Mouse (Mus musculus) embryonic stem cell, embryonic (primary cell): Measurements from ENCODE around the gene Lrp4.

Experiments
- CTCF ChIA-PET, 4 experiments: fragments of 300-600 bp in 2 of 4; fragments of 350-600 bp in 2 of 4; sonication (Branson Sonifier 250); formaldehyde crosslinking; loops; one replicate each; lab custom pipeline; 2022; ENCODE audit warnings: inconsistent platforms in 2 of 4; lab: Charles Lee
- POLR2A ChIA-PET, 4 experiments: fragments of 300-600 bp in 2 of 4; fragments of 350-600 bp in 2 of 4; sonication (Branson Sonifier 250); formaldehyde crosslinking; loops; one replicate each; lab custom pipeline; 2022; ENCODE audit warnings: antibody characterized with exemption in 4 of 4, inconsistent platforms in 1 of 4; lab: Charles Lee

The Lrp4 gene

GRCm38 (mm10) chr2:91441715-91442114 lies 15.6 kb upstream of the Lrp4 start:
- POLR2A ChIA-PET, result interaction anchor here in 2 of 4 experiments (0.9 to 1.2 kb wide), 4 partner anchors 11 to 17 kb away, joined by 3 to 4 read pairs (median 3); no protein-coding TSS in a partner anchor
- CTCF ChIA-PET, result no interaction called here

- ChIA-PET CTCF (no interaction called here), POLR2A (interaction anchor here in 3 of 4 experiments (0.8 to 1.2 kb wide), 5 partner anchors 12 to 18 kb away, joined by 3 to 4 read pairs (median 3); no protein-coding TSS in a partner anchor)
These were observed 15.1 kb upstream of the Lrp4 start for GRCm38 (mm10) chr2:91442241-91442640.

GRCm38 (mm10) chr2:91444286-91444892 lies 12.9 kb upstream of the Lrp4 start, which contains the start of gene 1110051M20Rik:
TSS of gene 1110051M20Rik (minus strand) at chr2:91444704.
- CTCF ChIA-PET, result interaction anchor here in 3 of 4 experiments (0.5 to 1.2 kb wide), 5 partner anchors 11 to 207 kb away, joined by 3 to 8 read pairs (median 4); partner anchors contain the start of gene Ddb2 (in 1 of the 3)
- POLR2A ChIA-PET, result interaction anchor here in 3 of 4 experiments (0.6 to 2.1 kb wide), 16 partner anchors 8 to 206 kb away, joined by 3 to 9 read pairs (median 3); partner anchors contain the start of genes Lrp4 (in 3 of the 3), Arhgap1 (in 1 of the 3), Ckap5 (in 1 of the 3) and Zfp408 (in 1 of the 3)

- POLR2A ChIA-PET, result interaction anchor here in 2 of 4 experiments (1.2 to 1.3 kb wide), 2 partner anchors 8 to 11 kb away, joined by 3 to 5 read pairs; partner anchors contain the start of gene Lrp4 (in 1 of the 2)
- CTCF ChIA-PET, result interaction anchor here in 3 of 4 experiments (0.5 to 1.4 kb wide), 4 partner anchors 9 to 197 kb away, joined by 3 to 7 read pairs (median 4); no protein-coding TSS in a partner anchor
These were observed 7.6 kb upstream of the Lrp4 start for GRCm38 (mm10) chr2:91449662-91450061.

GRCm38 (mm10) chr2:91450316-91450715 lies 7.0 kb upstream of the Lrp4 start:
- ChIA-PET CTCF (interaction anchor here (0.5 to 1.4 kb wide), 5 partner anchors 9 to 1388 kb away, joined by 3 to 7 read pairs (median 3); no protein-coding TSS in a partner anchor), POLR2A (interaction anchor here in 1 of 4 experiments (0.6 to 1.3 kb wide), 4 partner anchors 11 to 227 kb away, joined by 3 to 5 read pairs (median 4); no protein-coding TSS in a partner anchor)

GRCm38 (mm10) chr2:91452658-91453057 lies 4.7 kb upstream of the Lrp4 start:
- ChIA-PET POLR2A (interaction anchor here in 2 of 4 experiments (0.6 to 1.6 kb wide), 6 partner anchors 8 to 199 kb away, joined by 3 read pairs; partner anchors contain the start of gene 1110051M20Rik (in 1 of the 2)), CTCF (interaction anchor here in 1 of 4 experiments (0.5 kb wide), 1 partner anchor 46 kb away, joined by 5 read pairs; no protein-coding TSS in a partner anchor)

- CTCF ChIA-PET, result interaction anchor here in 1 of 4 experiments (0.7 kb wide), 1 partner anchor 214 kb away, joined by 4 read pairs; no protein-coding TSS in a partner anchor
- POLR2A ChIA-PET, result interaction anchor here in 3 of 4 experiments (0.6 to 1.6 kb wide), 8 partner anchors 9 to 200 kb away, joined by 3 read pairs; partner anchors contain the start of gene 1110051M20Rik (in 1 of the 3)
These were observed 3.9 kb upstream of the Lrp4 start for GRCm38 (mm10) chr2:91453231-91454075.

- ChIA-PET CTCF (no interaction called here), POLR2A (interaction anchor here in 1 of 4 experiments (0.6 to 1.2 kb wide), 2 partner anchors 25 to 306 kb away, joined by 3 to 4 read pairs; no protein-coding TSS in a partner anchor)
These were observed 2.9 kb upstream of the Lrp4 start for GRCm38 (mm10) chr2:91454434-91454833.

- CTCF ChIA-PET, result interaction anchor here (0.5 to 1.4 kb wide), 33 partner anchors 8 to 492 kb away, joined by 3 to 8 read pairs (median 3); partner anchors contain the start of gene 1110051M20Rik (in 3 of the 4)
- POLR2A ChIA-PET, result interaction anchor here in 3 of 4 experiments (0.5 to 1.1 kb wide), 15 partner anchors 8 to 387 kb away, joined by 3 to 6 read pairs (median 3); partner anchors contain the start of genes 1110051M20Rik (in 1 of the 3), Arfgap2 (in 1 of the 3), Ddb2 (in 1 of the 3) and Pacsin3 (in 1 of the 3)
These were observed 1.5 kb upstream of the Lrp4 start for GRCm38 (mm10) chr2:91455826-91456225.

- CTCF ChIA-PET, result interaction anchor here (0.6 to 1.4 kb wide), 28 partner anchors 9 to 423 kb away, joined by 3 to 8 read pairs (median 3); partner anchors contain the start of gene 1110051M20Rik (in 3 of the 4)
- POLR2A ChIA-PET, result interaction anchor here in 3 of 4 experiments (0.5 to 2.9 kb wide), 23 partner anchors 12 to 386 kb away, joined by 3 to 11 read pairs (median 4); partner anchors contain the start of genes 1110051M20Rik (in 3 of the 3), Arfgap2 (in 2 of the 3), Ddb2 (in 1 of the 3) and F2 (in 1 of the 3)
These were observed 715 bp upstream of the Lrp4 start for GRCm38 (mm10) chr2:91456491-91457100.

GRCm38 (mm10) chr2:91457656-91458251 lies 443 bp downstream of the Lrp4 start:
- CTCF ChIA-PET, result interaction anchor here in 3 of 4 experiments (0.7 to 3.0 kb wide), 9 partner anchors 8 to 387 kb away, joined by 3 to 15 read pairs (median 3); no protein-coding TSS in a partner anchor
- POLR2A ChIA-PET, result interaction anchor here (0.7 to 3.9 kb wide), 36 partner anchors 8 to 572 kb away, joined by 3 to 15 read pairs (median 4); partner anchors contain the start of genes 1110051M20Rik (in 3 of the 4), Arfgap2 (in 3 of the 4), Ckap5 (in 2 of the 4) and C1qtnf4 (in 1 of the 4)

- POLR2A ChIA-PET, result interaction anchor here (0.7 to 3.9 kb wide), 41 partner anchors 9 to 573 kb away, joined by 3 to 15 read pairs (median 4); partner anchors contain the start of genes Arfgap2 (in 3 of the 4), Ckap5 (in 2 of the 4), 1110051M20Rik (in 1 of the 4) and C1qtnf4 (in 1 of the 4)
- CTCF ChIA-PET, result interaction anchor here in 3 of 4 experiments (0.7 to 3.0 kb wide), 15 partner anchors 8 to 387 kb away, joined by 3 to 15 read pairs (median 3); partner anchors contain the start of gene 1110051M20Rik (in 1 of the 3)
These were observed 951 bp downstream of the Lrp4 start for GRCm38 (mm10) chr2:91458252-91458672.

- ChIA-PET POLR2A (interaction anchor here (0.6 to 3.9 kb wide), 41 partner anchors 9 to 521 kb away, joined by 3 to 15 read pairs (median 4); partner anchors contain the start of genes Arfgap2 (in 3 of the 4), 1110051M20Rik (in 2 of the 4), Ckap5 (in 2 of the 4) and Ddb2 (in 1 of the 4)), CTCF (interaction anchor here (0.6 to 3.0 kb wide), 25 partner anchors 9 to 419 kb away, joined by 3 to 15 read pairs (median 4); partner anchors contain the start of gene 1110051M20Rik (in 1 of the 4))
These were observed 1.5 kb downstream of the Lrp4 start for GRCm38 (mm10) chr2:91458673-91459391.

GRCm38 (mm10) chr2:91460076-91460475 lies 2.8 kb downstream of the Lrp4 start:
- POLR2A ChIA-PET, result interaction anchor here in 3 of 4 experiments (0.9 to 3.9 kb wide), 11 partner anchors 8 to 223 kb away, joined by 3 to 15 read pairs (median 4); partner anchors contain the start of genes 1110051M20Rik (in 1 of the 3), Arfgap2 (in 1 of the 3) and Ddb2 (in 1 of the 3)
- CTCF ChIA-PET, result interaction anchor here in 3 of 4 experiments (0.6 to 3.0 kb wide), 10 partner anchors 8 to 195 kb away, joined by 3 to 15 read pairs (median 6); partner anchors contain the start of gene Arfgap2 (in 1 of the 3)
